Mouse (Mus musculus) heart, adult 2 months (tissue): Measurements from ENCODE around the gene Tulp4.
"Not testable (repeated sequence)": the region's sequence is repeated elsewhere in the genome, so short reads cannot be mapped to it uniquely, and the experiment has no call there.

Experiments
- CTCF ChIP-seq: fragments of 200-600 bp; IDR thresholded peaks from 2 replicates; pipeline ENCODE4 v1.8.1; 2022; ENCODE audit warnings: antibody characterized with exemption, mild to moderate bottlenecking, moderate library complexity
- POLR2A ChIP-seq: fragments of 200-500 bp; IDR thresholded peaks from 2 replicates; pipeline ENCODE4 v1.6.1; 2011; ENCODE audit warnings: mild to moderate bottlenecking, low read depth, low read length, control low read depth; ENCODE audit not compliant: insufficient read depth

- not testable (repeated sequence) for TF ChIP-seq CTCF, POLR2A
These were observed 145.1 kb downstream of the Tulp4 start for GRCm38 (mm10) chr17:6251298-6251697.
